Mouse (Mus musculus) erythroblast, embryonic 14.5 days (primary cell): Measurements from ENCODE around the gene Mndal.
"Not testable (repeated sequence)": the region's sequence is repeated elsewhere in the genome, so short reads cannot be mapped to it uniquely, and the experiment has no call there.

Experiments used
- GATA1 ChIP-seq: IDR thresholded peaks from 2 replicates; pipeline ENCODE4 v1.6.1; 2012; ENCODE audit warnings: low read length, inconsistent platforms, mixed read lengths
- TAL1 ChIP-seq: IDR thresholded peaks from 3 replicates; pipeline ENCODE4 v1.6.1; 2012; ENCODE audit warnings: low read length, inconsistent platforms, mixed read lengths

GRCm38 (mm10) chr1:173887026-173887787 lies 55.1 kb downstream of the Mndal start:
- not testable (repeated sequence) for TF ChIP-seq TAL1, GATA1
